Mouse (Mus musculus) intestine, embryonic 16.5 days (tissue): ENCODE results near the gene Cep126. TPM values are rescaled to one million over a fixed set of nuclear protein-coding genes. Genes with fewer than 3 reads are reported as not detected.

ENCODE experiments used
- ATAC-seq: fragments of 200-750 bp; cut with Nextera tagmentation; 2 replicates; pipeline ENCODE4 v1.8.0; 2017; ENCODE audit warnings: moderate TSS enrichment, moderate library complexity
- H3K27ac ChIP-seq: fragments of 300-500 bp; sonication (generic); 2 replicates; pipeline ENCODE4 v1.5.1; 2014; ENCODE audit warnings: mild to moderate bottlenecking, low read length
- H3K27me3 ChIP-seq: fragments of 300-500 bp; sonication (generic); replicated peaks from 2 replicates; pipeline ENCODE4 v1.6.1; 2014; ENCODE audit warnings: low read length, control low read depth, mixed read lengths; ENCODE audit not compliant: control insufficient read depth, insufficient read depth
- H3K36me3 ChIP-seq: fragments of 300-500 bp; sonication (generic); 2 replicates; pipeline ENCODE4 v1.6.1; 2014; ENCODE audit warnings: low read length, control low read depth; ENCODE audit not compliant: control insufficient read depth, insufficient read depth
- H3K4me1 ChIP-seq: fragments of 300-500 bp; sonication (generic); 2 replicates; pipeline ENCODE4 v1.6.1; 2014; ENCODE audit warnings: low read length, control low read depth, mixed read lengths; ENCODE audit not compliant: control insufficient read depth, insufficient read depth
- H3K4me2 ChIP-seq: fragments of 300-500 bp; sonication (generic); 2 replicates; pipeline ENCODE4 v1.6.1; 2014; ENCODE audit warnings: low read depth, low read length, control low read depth
- H3K4me3 ChIP-seq: fragments of 300-500 bp; sonication (generic); 2 replicates; pipeline ENCODE4 v1.5.1; 2014; ENCODE audit warnings: mild to moderate bottlenecking, low read length
- H3K9ac ChIP-seq: fragments of 300-500 bp; sonication (generic); 2 replicates; pipeline ENCODE4 v1.6.1; 2014; ENCODE audit warnings: low read depth, low read length
- H3K9me3 ChIP-seq: fragments of 300-500 bp; sonication (generic); 2 replicates; pipeline ENCODE4 v1.6.1; 2016; ENCODE audit warnings: low read length, control low read depth; ENCODE audit not compliant: control insufficient read depth
- WGBS: fragments of 180-500 bp; shearing (Covaris S2); extraction: QIAGEN DNeasy Blood & Tissue Kit; methylation state at CpG from one replicate; pipeline ENCODE4 v1.1.7; 2014; 5-methylcytosine and 5-hydroxymethylcytosine counted together
- polyA plus RNA-seq: library from polyadenylated mRNA; unstranded; fragments of >200 nt; fragmentation: Nextera tagmentation; extraction: Ambion mirVana; gene quantifications from 2 replicates; pipeline ENCODE4 v1.2.1, GENCODE M21; 2015

Cep126 gene
- polyA plus RNA-seq, 1 experiment from 2014 or later: 0.94 TPM

DNA sequence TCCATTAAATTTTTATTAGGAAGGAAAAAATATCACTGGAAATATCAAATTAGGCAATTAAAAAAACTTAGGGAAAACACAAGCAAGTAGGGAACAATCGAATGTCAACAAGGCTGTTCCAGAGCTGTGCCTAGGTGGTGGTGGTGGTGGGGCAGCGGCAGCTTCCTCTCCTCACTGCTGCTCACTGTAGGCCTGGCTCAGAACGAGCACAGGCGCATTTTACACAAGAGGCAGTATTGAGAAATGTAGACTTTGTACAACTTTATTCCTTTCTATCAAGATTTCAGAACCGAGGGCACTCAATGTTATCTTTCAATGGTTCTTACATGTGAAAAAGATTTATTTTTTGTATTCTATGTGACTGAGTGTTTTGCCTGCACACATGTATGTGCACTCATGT is 55.2 kb downstream of the Cep126 start:
- Histone ChIP-seq H3K4me3 (no peak overlapping the region), H3K27me3 (no peaks in the 10 kb centered on the region), H3K4me2 (no peak overlapping the region), H3K4me1 (no peaks in the 10 kb centered on the region), H3K36me3 (no peaks in the 10 kb centered on the region), H3K9ac (no peak overlapping the region), H3K27ac (no peak overlapping the region), H3K9me3 (no peaks in the 10 kb centered on the region)
- ATAC-seq: peak; percentile 85
- 78% methylated on average over 5 of the region's 5 CpGs for WGBS

DNA sequence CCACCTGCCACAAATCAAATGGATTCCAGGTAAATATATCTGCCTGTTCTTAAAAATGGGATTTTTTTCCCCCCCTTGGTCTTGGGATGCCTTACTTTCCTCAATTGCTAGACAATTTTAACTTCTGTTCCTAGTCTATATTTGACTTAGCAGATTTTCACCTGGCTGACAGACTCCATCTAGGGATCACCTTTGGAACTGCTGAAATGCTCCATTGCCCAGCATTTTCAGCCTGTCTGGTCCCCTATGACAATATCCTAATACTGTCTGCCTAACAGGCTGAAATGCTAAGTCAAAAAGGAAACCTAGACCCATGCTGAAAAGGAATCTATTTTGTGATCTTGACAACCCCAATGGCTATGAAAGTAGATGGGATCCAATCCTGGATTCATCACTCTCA is 59.7 kb downstream of the Cep126 start:
- no peak overlapping the region for H3K9ac ChIP-seq
- H3K27me3 ChIP-seq: no peaks in the 10 kb centered on the region
- no peak for ATAC-seq

DNA sequence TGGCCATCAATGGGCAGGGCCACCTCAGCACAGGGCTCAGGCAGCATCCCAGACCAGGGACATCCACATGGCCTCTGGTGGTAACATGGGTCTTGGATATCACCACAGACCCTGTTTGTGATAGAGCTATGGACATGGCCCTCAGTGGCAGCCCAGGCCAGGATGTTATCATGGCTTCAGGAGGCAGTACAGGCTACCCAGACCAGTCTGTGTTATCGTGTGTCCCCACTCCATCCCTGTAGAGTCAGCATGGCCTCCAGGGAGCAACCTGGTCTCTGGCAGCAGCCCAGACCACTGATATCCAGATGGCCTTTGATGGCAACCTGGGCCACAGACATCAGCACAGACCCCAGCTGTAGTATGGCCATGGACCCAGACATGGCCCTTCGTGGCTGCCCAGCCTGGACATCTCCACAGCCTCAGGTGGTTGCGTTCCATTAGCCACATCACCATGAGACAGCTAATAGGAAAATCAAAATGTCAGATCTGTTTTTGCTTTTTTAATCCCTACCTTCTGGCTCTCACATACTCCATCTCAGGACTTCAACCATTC is 60.8 kb downstream of the Cep126 start:
- Histone ChIP-seq H3K9ac (no peak overlapping the region), H3K9me3 (no peaks in the 10 kb centered on the region), H3K4me3 (no peak overlapping the region), H3K36me3 (no peaks in the 10 kb centered on the region), H3K4me1 (no peaks in the 10 kb centered on the region), H3K27ac (no peak overlapping the region), H3K27me3 (no peaks in the 10 kb centered on the region), H3K4me2 (no peak overlapping the region)
- no peak for ATAC-seq
- 90% methylated on average over 3 of the region's 3 CpGs for WGBS

More for the DNA sequence above, 59.7 kb downstream of the Cep126 start:
- H3K4me1 ChIP-seq: no peaks in the 10 kb centered on the region
- no peaks in the 10 kb centered on the region for H3K9me3 ChIP-seq
- H3K27ac ChIP-seq: no peak overlapping the region
- no peaks in the 10 kb centered on the region for H3K36me3 ChIP-seq
- H3K4me3 ChIP-seq: no peak overlapping the region
- H3K4me2 ChIP-seq: no peak overlapping the region

DNA sequence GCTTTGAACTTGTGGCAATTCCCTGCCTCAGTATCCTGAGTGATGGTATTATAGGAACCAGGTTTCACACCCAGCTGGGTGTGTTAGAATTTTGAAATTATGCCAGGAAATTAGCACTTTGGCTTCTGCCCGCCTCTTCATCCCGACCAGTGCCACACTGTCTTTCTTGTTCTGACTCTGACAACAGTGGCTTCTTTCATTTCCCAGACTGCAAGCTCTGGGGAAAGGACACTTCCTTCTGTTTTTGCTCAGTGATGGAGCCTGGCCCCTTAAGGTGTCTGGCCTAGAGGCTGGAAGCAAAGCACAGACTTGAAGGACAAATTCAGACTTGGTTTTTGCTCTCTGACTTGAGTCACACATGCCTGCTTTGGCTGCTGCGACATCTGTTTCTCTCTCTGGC is 74.5 kb downstream of the Cep126 start:
- Histone ChIP-seq H3K9me3 (no peaks in the 10 kb centered on the region), H3K4me3 (no peak overlapping the region), H3K4me2 (no peak overlapping the region), H3K9ac (no peak overlapping the region), H3K27ac (no peak overlapping the region), H3K36me3 (no peaks in the 10 kb centered on the region), H3K27me3 (no peaks in the 10 kb centered on the region), H3K4me1 (no peaks in the 10 kb centered on the region)
- 76% methylated on average over 3 of the region's 3 CpGs for WGBS
- no peak for ATAC-seq

DNA sequence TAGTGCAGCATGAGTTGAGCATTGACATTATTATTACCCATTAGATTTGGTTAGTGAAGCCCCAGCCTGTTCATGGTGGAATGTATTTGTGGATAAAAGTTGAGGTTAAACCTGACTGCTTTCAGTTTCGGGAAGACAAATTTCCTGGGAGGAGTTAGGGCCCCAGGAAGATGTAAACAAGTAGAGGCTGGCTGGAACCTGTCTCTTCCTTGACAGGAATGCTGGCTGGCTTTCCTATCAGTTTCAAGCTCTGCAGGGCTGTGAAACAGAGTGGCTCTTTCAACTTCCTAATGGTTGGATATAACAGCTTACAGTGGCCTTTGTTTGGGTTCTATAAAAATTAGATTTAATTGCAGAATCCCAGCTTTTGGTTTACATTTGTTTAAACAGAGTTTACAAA is 79.3 kb downstream of the Cep126 start:
- Histone ChIP-seq H3K27me3 (no peaks in the 10 kb centered on the region), H3K9ac (no peak overlapping the region), H3K27ac (no peak overlapping the region), H3K4me2 (no peak overlapping the region), H3K9me3 (no peaks in the 10 kb centered on the region), H3K4me3 (no peak overlapping the region), H3K36me3 (no peaks in the 10 kb centered on the region), H3K4me1 (no peaks in the 10 kb centered on the region)
- 0 out of 2 replicates have a peak, but pooled peaks have one; percentile 13 for ATAC-seq
- 27% methylated on average over 1 of the region's 1 CpGs for WGBS

DNA sequence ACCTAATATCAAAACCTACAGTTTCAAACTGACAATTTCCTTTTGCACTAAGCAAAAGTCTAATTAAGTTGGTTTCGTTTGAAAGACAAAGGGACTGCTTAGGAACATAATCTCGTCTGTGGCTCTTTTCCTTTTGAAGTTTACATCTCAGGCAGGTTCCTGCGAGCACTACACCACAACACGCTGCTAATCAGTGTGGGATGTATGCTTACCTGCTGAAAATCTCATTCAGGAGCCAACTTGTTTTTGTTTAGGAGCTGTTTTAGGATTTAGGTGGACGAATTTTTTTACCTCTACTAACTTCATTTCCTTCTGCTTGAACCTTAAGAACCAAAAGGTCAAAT is 91.1 kb downstream of the Cep126 start:
- Histone ChIP-seq H3K27me3 (no peaks in the 10 kb centered on the region), H3K4me2 (peak overlapping the region; percentile 66), H3K4me1 (0 out of 2 replicates have a peak, but pooled peaks cover 3% of the 10 kb centered on the region), H3K27ac (no peak overlapping the region), H3K4me3 (peak overlapping the region; percentile 68), H3K9me3 (no peaks in the 10 kb centered on the region), H3K36me3 (no peaks in the 10 kb centered on the region), H3K9ac (peak overlapping the region; percentile 75)
- peak; percentile 56 for ATAC-seq
- WGBS: 19% methylated on average over 5 of the region's 5 CpGs

DNA sequence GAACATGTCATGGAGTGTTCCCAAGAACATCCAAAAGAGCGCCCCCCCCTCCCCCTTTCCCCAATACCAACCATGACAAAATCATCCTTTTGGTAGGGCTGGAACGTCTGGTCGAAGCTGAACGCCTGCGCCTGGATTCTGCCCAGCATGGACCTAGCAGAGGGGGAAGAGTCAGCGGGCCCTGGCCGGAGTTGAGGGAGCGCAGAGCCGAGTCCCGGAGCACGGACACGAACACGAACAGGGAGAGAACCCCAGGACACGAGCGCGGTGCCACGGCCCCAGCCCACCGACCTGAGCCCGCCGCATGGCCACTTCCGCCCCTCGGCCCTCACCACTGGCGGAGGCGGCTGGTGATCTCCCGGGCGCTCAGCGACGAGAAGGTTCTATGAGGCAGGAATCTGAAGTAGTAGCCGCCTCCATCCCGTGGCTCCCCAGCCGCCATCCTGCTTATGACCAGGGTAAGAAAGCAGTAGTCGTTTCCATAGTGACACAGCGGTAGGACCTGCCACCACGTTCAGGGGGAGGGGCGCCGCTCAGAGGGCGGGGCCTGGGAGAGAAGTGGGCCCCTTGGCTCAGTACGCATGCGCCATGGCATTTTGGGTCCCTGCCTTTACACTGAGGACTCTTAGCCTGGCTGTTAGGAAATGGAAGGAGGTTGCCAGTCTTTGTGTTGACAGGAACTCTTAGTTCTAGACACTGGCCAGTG is 91.6 kb downstream of the Cep126 start, which contains the start of gene Cfap300:
Cfap300 (minus strand) TSS at position 486 of the 706 bp plus-strand sequence.
- H3K36me3 ChIP-seq: no peaks in the 10 kb centered on the region
- peak within 1 kb of the TSS; percentile 68 for H3K4me3 ChIP-seq
- 0 out of 2 replicates have a peak, but pooled peaks cover 3% of the 10 kb centered on the region for H3K4me1 ChIP-seq
- WGBS: 0% methylated on average over 39 of the region's 39 CpGs
- peak; percentile 98 for ATAC-seq
- H3K4me2 ChIP-seq: peak within 1 kb of the TSS; percentile 66
- no peaks in the 10 kb centered on the region for H3K27me3 ChIP-seq
- no peaks in the 10 kb centered on the region for H3K9me3 ChIP-seq
- peak within 1 kb of the TSS; percentile 45 for H3K27ac ChIP-seq
- peak within 1 kb of the TSS; percentile 75 for H3K9ac ChIP-seq

DNA sequence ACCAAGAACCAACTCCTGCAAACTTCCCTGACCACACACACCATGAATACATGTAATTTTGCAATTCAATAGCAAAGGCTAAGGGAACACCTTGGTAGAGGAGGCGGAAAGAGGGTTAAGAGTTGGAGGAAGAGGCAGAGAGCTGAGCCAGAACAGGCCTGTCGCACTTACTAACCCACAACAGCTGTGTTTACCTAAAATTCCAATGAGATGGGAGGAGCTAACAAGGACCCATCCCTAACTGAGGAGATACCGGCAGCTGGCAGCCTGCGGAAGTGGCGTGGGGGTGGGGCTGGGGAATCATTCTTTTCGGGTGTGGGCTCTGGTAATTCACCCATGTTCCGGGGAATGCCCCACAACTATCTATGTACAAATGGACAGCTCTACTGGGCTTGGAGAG is 98.5 kb downstream of the Cep126 start:
- H3K4me1 ChIP-seq: peaks cover 14% of the 10 kb centered on the region
- 16% methylated on average over 7 of the region's 7 CpGs for WGBS
- H3K4me3 ChIP-seq: no peak overlapping the region
- no peaks in the 10 kb centered on the region for H3K36me3 ChIP-seq
- no peak overlapping the region for H3K4me2 ChIP-seq
- no peak overlapping the region for H3K9ac ChIP-seq
- H3K27ac ChIP-seq: no peak overlapping the region
- no peaks in the 10 kb centered on the region for H3K27me3 ChIP-seq
- ATAC-seq: peak; percentile 88
- no peaks in the 10 kb centered on the region for H3K9me3 ChIP-seq

DNA sequence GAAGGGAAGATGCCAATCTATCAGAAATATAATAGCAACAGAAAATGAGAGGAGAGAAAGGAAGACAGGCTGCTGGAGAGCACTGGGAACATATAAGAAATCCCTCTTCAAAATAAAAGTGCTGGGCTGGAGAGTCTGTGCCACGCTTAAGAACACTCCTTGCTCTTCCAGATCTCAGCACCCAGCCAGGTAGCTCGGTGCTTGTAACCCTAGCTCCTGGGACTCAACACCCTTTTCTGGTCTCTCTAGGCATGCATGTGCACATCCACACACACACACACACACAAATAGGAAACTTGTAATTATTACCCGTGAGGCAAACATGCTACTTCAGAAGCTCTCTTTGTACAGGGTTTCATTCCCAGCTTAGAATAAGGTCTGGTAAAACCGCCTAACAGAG is 99.0 kb downstream of the Cep126 start:
- Histone ChIP-seq H3K9ac (no peak overlapping the region), H3K9me3 (no peaks in the 10 kb centered on the region), H3K27me3 (no peaks in the 10 kb centered on the region), H3K27ac (no peak overlapping the region), H3K4me2 (no peak overlapping the region), H3K4me3 (no peak overlapping the region), H3K4me1 (peaks cover 14% of the 10 kb centered on the region), H3K36me3 (no peaks in the 10 kb centered on the region)
- ATAC-seq: no peak
- 54% methylated on average over 4 of the region's 4 CpGs for WGBS
